Mouse (Mus musculus): ENCODE results near the gene Gm10639.
"Not testable (repeated sequence)": the region's sequence is repeated elsewhere in the genome, so short reads cannot be mapped to it uniquely, and the experiment has no call there.

Gene Gm10639

DNA sequence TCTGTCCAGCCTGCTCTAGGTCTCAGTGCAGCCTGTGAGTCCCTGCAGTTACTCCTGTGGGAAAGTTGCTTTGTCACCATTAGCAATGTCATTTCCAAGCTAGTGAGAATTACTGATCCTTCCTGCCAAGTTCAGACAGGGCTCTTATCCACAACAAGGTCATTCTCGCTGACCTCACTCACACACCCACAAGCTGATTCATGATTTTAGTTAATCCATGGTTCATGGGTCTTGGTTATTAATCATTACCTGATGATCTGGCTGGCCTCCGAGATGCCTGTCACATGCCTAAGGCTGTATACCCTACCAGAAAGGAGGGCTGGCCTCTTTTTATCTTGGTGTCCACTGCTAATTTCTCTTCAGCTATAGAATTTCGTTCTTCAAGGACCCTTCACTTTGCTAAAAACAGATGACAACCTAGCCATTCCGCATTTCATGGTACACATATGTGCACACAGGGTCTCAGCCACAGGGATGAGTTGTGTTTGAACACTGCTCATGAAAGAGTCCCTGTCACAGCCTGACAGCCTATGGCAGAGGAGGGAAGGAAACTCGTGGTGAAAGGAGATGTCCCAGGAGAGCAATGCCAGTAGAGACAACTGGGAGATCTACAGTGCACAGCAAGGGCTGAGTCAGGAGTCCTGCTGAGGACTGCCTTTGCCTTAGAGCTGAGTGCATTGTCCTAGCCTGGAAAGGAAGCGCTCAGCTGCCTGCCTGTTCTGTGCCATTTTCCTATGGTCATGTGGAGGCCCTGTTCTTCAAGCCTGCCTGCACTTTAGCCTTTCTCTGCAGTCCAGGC is 58.7 kb downstream of the Gm10639 start:
- DNase-seq (ENCODE audit: low spot score): not testable (repeated sequence)

DNA sequence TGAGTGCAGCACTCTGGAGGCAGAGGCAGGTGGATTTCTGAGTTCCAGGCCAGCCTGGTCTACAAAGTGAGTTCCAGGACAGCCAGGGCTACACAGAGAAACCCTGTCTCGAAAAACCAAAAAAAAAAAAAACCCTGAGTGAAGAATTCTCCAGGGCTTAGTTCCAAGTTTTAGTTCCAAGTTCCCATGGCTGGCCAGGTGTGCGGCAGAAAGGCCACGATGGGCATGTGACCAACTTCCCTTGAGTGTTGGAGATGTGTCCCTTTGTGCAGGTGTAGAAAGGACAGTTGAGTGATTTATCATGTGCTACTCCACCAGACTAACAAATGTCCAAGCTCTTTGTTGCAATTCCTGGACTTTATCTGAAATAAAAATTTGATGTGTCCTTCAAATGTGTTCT is 59.4 kb downstream of the Gm10639 start:
- DNase-seq (ENCODE audit: low spot score): not testable (repeated sequence)

DNA sequence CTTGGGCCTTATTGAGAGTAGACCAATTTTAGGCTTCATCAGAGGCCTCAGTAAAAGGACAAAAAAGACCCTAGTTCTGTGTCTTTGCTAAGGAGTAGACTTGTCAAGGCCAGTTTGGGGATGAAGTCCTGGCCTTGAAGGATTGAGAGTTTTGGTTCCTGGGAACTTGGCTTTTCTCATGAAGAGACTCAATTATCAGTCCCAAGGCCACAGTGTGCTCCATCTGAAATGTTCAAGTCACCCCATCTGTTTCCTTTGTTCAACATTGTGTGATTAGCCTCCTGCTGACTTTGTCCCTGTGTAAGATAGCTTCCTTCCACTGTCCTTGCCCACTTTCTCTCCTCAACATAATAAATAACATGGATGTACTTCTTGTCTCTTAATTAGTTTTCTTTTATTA is 60.3 kb downstream of the Gm10639 start:
- DNase-seq (ENCODE audit: low spot score): not testable (repeated sequence)

DNA sequence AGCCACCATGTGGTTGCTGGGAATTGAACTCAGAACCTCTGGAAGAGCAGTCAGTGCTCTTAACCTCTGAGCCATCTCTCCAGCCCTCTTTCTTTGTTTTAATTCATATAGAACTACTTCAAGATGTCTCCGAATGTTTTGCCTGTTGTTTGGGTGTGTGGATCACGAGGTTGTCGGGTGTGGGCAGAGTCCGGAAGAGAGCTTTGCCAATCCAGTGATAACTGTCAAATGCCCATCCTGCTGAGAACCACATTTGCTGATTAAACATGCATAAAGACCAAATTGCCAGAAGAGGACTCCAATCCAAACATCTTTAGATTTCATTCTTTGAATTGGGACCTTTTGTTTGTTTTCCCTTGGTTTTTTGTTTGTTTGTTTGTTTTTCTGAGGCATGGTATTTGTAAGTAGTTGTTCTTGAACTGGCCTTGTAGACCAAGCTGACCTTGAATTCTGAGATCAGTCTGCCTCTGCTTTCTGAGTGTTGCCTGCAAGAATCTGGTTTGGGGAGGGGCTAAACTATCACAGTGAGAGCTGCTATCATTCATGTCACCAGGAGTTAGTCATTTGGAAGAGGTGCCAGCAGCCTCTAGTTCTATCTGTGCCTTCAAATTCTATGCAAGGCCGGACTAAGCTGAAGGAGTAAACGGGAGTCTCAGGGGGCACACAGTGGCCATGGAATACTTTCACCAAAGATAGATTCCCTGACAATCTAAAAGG is 61.9 kb downstream of the Gm10639 start:
- no peak for DNase-seq (ENCODE audit: low spot score)
